Mouse (Mus musculus) liver, embryonic 13.5 days (tissue): ENCODE results near the gene Lingo3. TPM values are rescaled to one million over a fixed set of nuclear protein-coding genes. Genes with fewer than 3 reads are reported as not detected.
A peak's percentile ranks its signal among the peaks of the same experiment; 100 is the strongest.

Experiments
- ATAC-seq: fragments of 200-750 bp; cut with Nextera tagmentation; 2 replicates; pipeline ENCODE4 v1.8.0; 2017; ENCODE audit warnings: low read depth, mild to moderate bottlenecking, moderate number of reproducible peaks, moderate library complexity
- DNase-seq: peaks from one replicate; pipeline ENCODE4 v3.0.0; 2022
- H3K27ac ChIP-seq: fragments of 300-500 bp; sonication (generic); 2 replicates; pipeline ENCODE4 v1.5.1; 2015; ENCODE audit warnings: moderate library complexity, mild to moderate bottlenecking, inconsistent platforms
- H3K27me3 ChIP-seq: fragments of 300-500 bp; sonication (generic); 2 replicates; pipeline ENCODE4 v1.6.1; 2015; ENCODE audit warnings: mild to moderate bottlenecking, inconsistent platforms
- H3K36me3 ChIP-seq: fragments of 300-500 bp; sonication (generic); 2 replicates; pipeline ENCODE4 v1.6.1; 2015; ENCODE audit warnings: mild to moderate bottlenecking, inconsistent platforms
- H3K4me1 ChIP-seq: fragments of 300-500 bp; sonication (generic); replicated peaks from 2 replicates; pipeline ENCODE4 v1.6.1; 2015; ENCODE audit warnings: inconsistent platforms
- H3K4me2 ChIP-seq: fragments of 300-500 bp; sonication (generic); 2 replicates; pipeline ENCODE4 v1.6.1; 2015; ENCODE audit warnings: inconsistent platforms, mild to moderate bottlenecking, moderate library complexity
- H3K4me3 ChIP-seq: fragments of 300-500 bp; sonication (generic); replicated peaks from 2 replicates; pipeline ENCODE4 v1.5.1; 2015; ENCODE audit warnings: mild to moderate bottlenecking, inconsistent platforms
- H3K9ac ChIP-seq: fragments of 300-500 bp; sonication (generic); 2 replicates; pipeline ENCODE4 v1.6.1; 2015; ENCODE audit warnings: mild to moderate bottlenecking, inconsistent platforms
- H3K9me3 ChIP-seq: fragments of 300-500 bp; sonication (generic); replicated peaks from 2 replicates; pipeline ENCODE4 v1.6.1; 2016; ENCODE audit warnings: inconsistent platforms
- WGBS: fragments of 180-500 bp; shearing (Covaris S2); methylation state at CpG from one replicate; pipeline ENCODE4 v1.1.7; 2015; ENCODE audit not compliant: insufficient replicate concordance; 5-methylcytosine and 5-hydroxymethylcytosine counted together
- polyA plus RNA-seq: library from polyadenylated mRNA; unstranded; fragments of >200 nt; fragmentation: Nextera tagmentation; extraction: Ambion mirVana; gene quantifications from 2 replicates; pipeline ENCODE4 v1.2.1, GENCODE M21; 2015

The Lingo3 gene
- polyA plus RNA-seq, 1 experiment from 2014 or later, result not detected

- Histone ChIP-seq H3K9ac (peak overlapping the region; percentile 71), H3K36me3 (peaks cover 78% of the 10 kb centered on the region)
Observed at GRCm38 (mm10) chr10:80862305-80862704, 18.5 kb upstream of the Lingo3 start.

GRCm38 (mm10) chr10:80858350-80858935, 14.6 kb upstream of the Lingo3 start:
- Histone ChIP-seq H3K9me3 (no peaks in the 10 kb centered on the region), H3K4me1 (peaks cover 94% of the 10 kb centered on the region), H3K4me2 (peak overlapping the region; percentile 96), H3K9ac (peak overlapping the region; percentile 100), H3K27ac (peak overlapping the region; percentile 100), H3K36me3 (peaks cover 42% of the 10 kb centered on the region), H3K27me3 (no peaks in the 10 kb centered on the region), H3K4me3 (peak overlapping the region; percentile 99)
- ATAC-seq, result peak; percentile 83
- 17% methylated on average over 7 of the region's 7 CpGs for WGBS
- peak; percentile 85 for DNase-seq

More at GRCm38 (mm10) chr10:80862305-80862704, 18.5 kb upstream of the Lingo3 start:
- DNase-seq (peak; percentile 51), ATAC-seq (peak; percentile 56)
- H3K4me3 ChIP-seq, result peak overlapping the region; percentile 34
- H3K4me2 ChIP-seq, result peak overlapping the region; percentile 60
- H3K9me3 ChIP-seq, result no peaks in the 10 kb centered on the region
- peak overlapping the region; percentile 100 for H3K27ac ChIP-seq
- peaks cover 67% of the 10 kb centered on the region for H3K4me1 ChIP-seq
- H3K27me3 ChIP-seq, result no peaks in the 10 kb centered on the region
- 56% methylated on average over 5 of the region's 5 CpGs for WGBS

GRCm38 (mm10) chr10:80857848-80858247, 14.0 kb upstream of the Lingo3 start:
- Histone ChIP-seq H3K27ac (peak overlapping the region; percentile 100), H3K4me1 (peaks cover 93% of the 10 kb centered on the region), H3K4me2 (peak overlapping the region; percentile 96), H3K36me3 (peaks cover 42% of the 10 kb centered on the region), H3K9ac (peak overlapping the region; percentile 100), H3K27me3 (no peaks in the 10 kb centered on the region), H3K9me3 (no peaks in the 10 kb centered on the region), H3K4me3 (peak overlapping the region; percentile 99)
- WGBS, result 21% methylated on average over 3 of the region's 3 CpGs
- DNase-seq (peak; percentile 64), ATAC-seq (peak; percentile 77)

GRCm38 (mm10) chr10:80857386-80857785, 13.5 kb upstream of the Lingo3 start:
- H3K4me1 ChIP-seq, result peaks cover 90% of the 10 kb centered on the region
- ATAC-seq, result no peak
- no peak for DNase-seq
- peak overlapping the region; percentile 100 for H3K27ac ChIP-seq
- H3K36me3 ChIP-seq, result peaks cover 40% of the 10 kb centered on the region
- peak overlapping the region; percentile 96 for H3K4me2 ChIP-seq
- H3K4me3 ChIP-seq, result peak overlapping the region; percentile 99
- 38% methylated on average over 8 of the region's 8 CpGs for WGBS
- no peaks in the 10 kb centered on the region for H3K9me3 ChIP-seq
- H3K27me3 ChIP-seq, result no peaks in the 10 kb centered on the region
- H3K9ac ChIP-seq, result peak overlapping the region; percentile 100

GRCm38 (mm10) chr10:80856908-80857307, 13.1 kb upstream of the Lingo3 start:
- peak overlapping the region; percentile 96 for H3K4me2 ChIP-seq
- H3K27ac ChIP-seq, result peak overlapping the region; percentile 100
- peak; percentile 66 for DNase-seq
- H3K9ac ChIP-seq, result peak overlapping the region; percentile 100
- no peaks in the 10 kb centered on the region for H3K27me3 ChIP-seq
- peak; percentile 53 for ATAC-seq
- H3K4me1 ChIP-seq, result peaks cover 89% of the 10 kb centered on the region
- 38% methylated on average over 5 of the region's 5 CpGs for WGBS
- H3K9me3 ChIP-seq, result no peaks in the 10 kb centered on the region
- H3K36me3 ChIP-seq, result peaks cover 40% of the 10 kb centered on the region
- H3K4me3 ChIP-seq, result peak overlapping the region; percentile 99

- peak overlapping the region; percentile 99 for H3K4me3 ChIP-seq
- H3K4me2 ChIP-seq, result peak overlapping the region; percentile 96
- no peak for DNase-seq
- H3K9ac ChIP-seq, result peak overlapping the region; percentile 100
- no peaks in the 10 kb centered on the region for H3K9me3 ChIP-seq
- H3K27me3 ChIP-seq, result no peaks in the 10 kb centered on the region
- H3K36me3 ChIP-seq, result peaks cover 40% of the 10 kb centered on the region
- H3K4me1 ChIP-seq, result peaks cover 88% of the 10 kb centered on the region
- peak overlapping the region; percentile 100 for H3K27ac ChIP-seq
- ATAC-seq, result no peak
- 46% methylated on average over 3 of the region's 3 CpGs for whole genome bisulfite sequencing
Observed at GRCm38 (mm10) chr10:80856267-80856666, 12.4 kb upstream of the Lingo3 start.

GRCm38 (mm10) chr10:80855749-80856073, 11.9 kb upstream of the Lingo3 start:
- Histone ChIP-seq H3K9ac (peak overlapping the region; percentile 100), H3K4me3 (peak overlapping the region; percentile 99), H3K4me1 (peaks cover 82% of the 10 kb centered on the region), H3K27ac (peak overlapping the region; percentile 100), H3K4me2 (peak overlapping the region; percentile 96), H3K27me3 (no peaks in the 10 kb centered on the region), H3K9me3 (no peaks in the 10 kb centered on the region), H3K36me3 (peaks cover 39% of the 10 kb centered on the region)
- 9% methylated on average over 11 of the region's 11 CpGs for WGBS
- DNase-seq (peak; percentile 45), ATAC-seq (no peak)

- Histone ChIP-seq H3K4me1 (peaks cover 82% of the 10 kb centered on the region), H3K27me3 (no peaks in the 10 kb centered on the region), H3K27ac (peak within 1 kb of the TSS; percentile 100), H3K36me3 (peaks cover 41% of the 10 kb centered on the region), H3K4me3 (peak within 1 kb of the TSS; percentile 99), H3K4me2 (peak within 1 kb of the TSS; percentile 96), H3K9me3 (no peaks in the 10 kb centered on the region), H3K9ac (peak within 1 kb of the TSS; percentile 100)
- peak; percentile 97 for DNase-seq
- peak; percentile 15 for ATAC-seq
- under 1% methylated on average over 81 of the region's 81 CpGs for WGBS
Observed at GRCm38 (mm10) chr10:80854913-80855748, 11.3 kb upstream of the Lingo3 start, which contains the start of the genes Lsm7 and Sppl2b. Lsm7 (minus strand) TSS chr10:80855209. Sppl2b (plus strand) TSS chr10:80855275.

GRCm38 (mm10) chr10:80848571-80848970, 4.7 kb upstream of the Lingo3 start:
- H3K4me1 ChIP-seq, result peaks cover 47% of the 10 kb centered on the region
- no peak overlapping the region for H3K9ac ChIP-seq
- DNase-seq (peak; percentile 80), ATAC-seq (peak; percentile 71)
- H3K36me3 ChIP-seq, result peaks cover 32% of the 10 kb centered on the region
- no peak overlapping the region for H3K27ac ChIP-seq
- WGBS, result 4% methylated on average over 10 of the region's 10 CpGs
- H3K4me2 ChIP-seq, result 0 out of 2 replicates have a peak overlapping the region, but pooled peaks have one; percentile 5
- H3K4me3 ChIP-seq, result no peak overlapping the region
- peaks cover 38% of the 10 kb centered on the region for H3K27me3 ChIP-seq
- no peaks in the 10 kb centered on the region for H3K9me3 ChIP-seq

- peaks cover 33% of the 10 kb centered on the region for H3K4me1 ChIP-seq
- H3K27me3 ChIP-seq, result peaks cover 66% of the 10 kb centered on the region
- ATAC-seq, result no peak
- no peak for DNase-seq
- H3K36me3 ChIP-seq, result peaks cover 7% of the 10 kb centered on the region; the same call in 1 of the 2 replicates
- H3K4me2 ChIP-seq, result no peak overlapping the region
- no peaks in the 10 kb centered on the region for H3K9me3 ChIP-seq
- H3K27ac ChIP-seq, result no peak overlapping the region
- H3K9ac ChIP-seq, result no peak overlapping the region
- 66% methylated on average over 12 of the region's 12 CpGs for WGBS
- no peak overlapping the region for H3K4me3 ChIP-seq
Observed at GRCm38 (mm10) chr10:80845732-80846131, 1.9 kb upstream of the Lingo3 start.

GRCm38 (mm10) chr10:80845055-80845693, 1.3 kb upstream of the Lingo3 start:
- Histone ChIP-seq H3K27me3 (peaks cover 72% of the 10 kb centered on the region), H3K9ac (no peak overlapping the region), H3K27ac (no peak overlapping the region), H3K4me1 (peaks cover 28% of the 10 kb centered on the region), H3K4me2 (no peak overlapping the region), H3K9me3 (no peaks in the 10 kb centered on the region), H3K4me3 (no peak overlapping the region), H3K36me3 (0 out of 2 replicates have a peak, but pooled peaks cover 3% of the 10 kb centered on the region)
- 56% methylated on average over 8 of the region's 8 CpGs for WGBS
- DNase-seq (no peak), ATAC-seq (no peak)
